In genomic region chr17:24887291-24888080, GRCm38 (mm10) we compare ENCODE assay signal across 8 mouse cellular contexts. TPM values are rescaled to one million over a fixed set of nuclear protein-coding genes. Genes with fewer than 3 reads are reported as not detected.
DNase-seq lines count a peak whose midpoint lies in the region; ATAC-seq and TF ChIP-seq lines count a peak whose summit lies in the region.

No protein-coding gene starts in this region.

- peak overlapping the region; percentile 88 for H3K4me3 ChIP-seq in hindbrain, embryonic 16.5 days (ENCODE audit: low read length)
- peak overlapping the region; percentile 70 for H3K4me3 ChIP-seq in myocyte

- peaks cover 31% of the 10 kb centered on the region for H3K4me1 ChIP-seq in hindbrain, embryonic 16.5 days (ENCODE audit: control insufficient read depth, insufficient read depth, low read depth, low read length)

- WGBS in hindbrain, embryonic 16.5 days = 70% methylated on average over 18 of the region's 18 CpGs

- peak; percentile 75 for DNase-seq in cerebellum, adult 9-11 months
- no peak for DNase-seq in cerebellum, adult 11 months
- peak; percentile 40 for DNase-seq in thymus, postnatal 14 days
- DNase-seq in thymus, postnatal 36 days = no peak
- DNase-seq in ovary, postnatal 36 days (ENCODE audit: low spot score) = no peak

- peak overlapping the region; percentile 85 for H3K4me2 ChIP-seq in hindbrain, embryonic 16.5 days (ENCODE audit: low read length)
- H3K4me2 ChIP-seq in myocyte (ENCODE audit: low read depth) = peak overlapping the region; percentile 94

- no peak for TF ChIP-seq POLR2A in myocyte (IDR thresholded peaks at IDR 0.05; ENCODE audit: insufficient read length, low read depth)

- no peak for ATAC-seq in hindbrain, embryonic 16.5 days
- ATAC-seq in megakaryocyte-erythroid progenitor cell, adult 5-6 weeks (replicated peaks; ENCODE audit: low FRiP score, low TSS enrichment, poor library complexity, severe bottlenecking) = no peak

- no peaks in the 10 kb centered on the region for H3K9me3 ChIP-seq in hindbrain, embryonic 16.5 days (ENCODE audit: control insufficient read depth, low read length)

- peaks cover 6% of the 10 kb centered on the region for H3K79me2 ChIP-seq in myocyte (ENCODE audit: control insufficient read depth, insufficient read depth)

- peak overlapping the region; percentile 87 for H3K9ac ChIP-seq in hindbrain, embryonic 16.5 days (ENCODE audit: low read depth, low read length)

- H3K36me3 ChIP-seq in hindbrain, embryonic 16.5 days (ENCODE audit: control insufficient read depth, insufficient read depth, low read length) = peaks cover 27% of the 10 kb centered on the region
- H3K36me3 ChIP-seq in myocyte (ENCODE audit: control insufficient read depth, insufficient read depth) = peaks cover 4% of the 10 kb centered on the region

- H3K27ac ChIP-seq in hindbrain, embryonic 16.5 days (ENCODE audit: low read depth, low read length) = no peak overlapping the region

- H3K27me3 ChIP-seq in hindbrain, embryonic 16.5 days (replicated peaks; ENCODE audit: control insufficient read depth, insufficient read depth, low read length) = no peaks in the 10 kb centered on the region
- no peaks in the 10 kb centered on the region for H3K27me3 ChIP-seq in myocyte (ENCODE audit: control insufficient read depth, insufficient read depth, insufficient read length)

- peak overlapping the region; percentile 82 for H3ac ChIP-seq in myocyte (ENCODE audit: control insufficient read depth, insufficient read length)

TF ChIP-seq in myocyte, 11 proteins besides CTCF, POLR2A, EP300 and RAD21:
- TF ChIP-seq POLR2AphosphoS2 (IDR thresholded peaks at IDR 0.05; ENCODE audit: insufficient read length, low read depth) (peak; percentile 70), REST (IDR thresholded peaks at IDR 0.05; ENCODE audit: insufficient read depth, insufficient read length) (no peak)

RNA-seq across cellular contexts. Expression of gene Spsb3, which starts 1.0 kb away (rescaled TPM):
- polyA plus RNA-seq in hindbrain, embryonic 16.5 days (2015; fragmentation: Nextera tagmentation; extraction: Ambion mirVana) = 88.2 and 90.4 TPM in 2 replicates
- polyA plus RNA-seq in myocyte (2012; fragmentation: generic; extraction: Trizol) = 46.6 TPM
- 24.6 and 29.3 TPM in 2 replicates for total RNA-seq in megakaryocyte-erythroid progenitor cell, adult 5-6 weeks (2014; fragmentation: Nextera tagmentation)
- total RNA-seq in megakaryocyte-erythroid progenitor cell, adult 5-6 weeks (2017) = 11.8 and 12.2 TPM in 2 replicates

RNA-seq across cellular contexts. Expression of gene Nubp2, which starts 1.3 kb away (rescaled TPM):
- polyA plus RNA-seq in hindbrain, embryonic 16.5 days (2015; fragmentation: Nextera tagmentation; extraction: Ambion mirVana) = 64.1 and 65.7 TPM in 2 replicates
- 38.5 TPM for polyA plus RNA-seq in myocyte (2012; fragmentation: generic; extraction: Trizol)
- total RNA-seq in megakaryocyte-erythroid progenitor cell, adult 5-6 weeks (2014; fragmentation: Nextera tagmentation) = 107 and 121 TPM in 2 replicates
- 35.5 and 97.0 TPM in 2 replicates for total RNA-seq in megakaryocyte-erythroid progenitor cell, adult 5-6 weeks (2017)

RNA-seq across cellular contexts. Expression of gene Eme2, which starts 7.4 kb away (rescaled TPM):
- 30.1 and 30.2 TPM in 2 replicates for polyA plus RNA-seq in hindbrain, embryonic 16.5 days (2015; fragmentation: Nextera tagmentation; extraction: Ambion mirVana)
- polyA plus RNA-seq in myocyte (2012; fragmentation: generic; extraction: Trizol) = 12.5 TPM
- 9.1 and 11.8 TPM in 2 replicates for total RNA-seq in megakaryocyte-erythroid progenitor cell, adult 5-6 weeks (2014; fragmentation: Nextera tagmentation)
- total RNA-seq in megakaryocyte-erythroid progenitor cell, adult 5-6 weeks (2017) = 13.7 and 15.2 TPM in 2 replicates

RNA-seq across cellular contexts. Expression of gene Mrps34, which starts 7.4 kb away (rescaled TPM):
- 85.3 and 89.0 TPM in 2 replicates for polyA plus RNA-seq in hindbrain, embryonic 16.5 days (2015; fragmentation: Nextera tagmentation; extraction: Ambion mirVana)
- polyA plus RNA-seq in myocyte (2012; fragmentation: generic; extraction: Trizol) = 142 TPM
- total RNA-seq in megakaryocyte-erythroid progenitor cell, adult 5-6 weeks (2014; fragmentation: Nextera tagmentation) = 63.9 and 78.3 TPM in 2 replicates
- 31.3 and 37.6 TPM in 2 replicates for total RNA-seq in megakaryocyte-erythroid progenitor cell, adult 5-6 weeks (2017)

RNA-seq across cellular contexts. Expression of gene Nme3, which starts 8.8 kb away (rescaled TPM):
- 88.2 and 99.9 TPM in 2 replicates for polyA plus RNA-seq in hindbrain, embryonic 16.5 days (2015; fragmentation: Nextera tagmentation; extraction: Ambion mirVana)
- 23.7 TPM for polyA plus RNA-seq in myocyte (2012; fragmentation: generic; extraction: Trizol)
- 54.4 and 85.5 TPM in 2 replicates for total RNA-seq in megakaryocyte-erythroid progenitor cell, adult 5-6 weeks (2014; fragmentation: Nextera tagmentation)
- total RNA-seq in megakaryocyte-erythroid progenitor cell, adult 5-6 weeks (2017) = 40.5 and 46.3 TPM in 2 replicates

Comparison
In these comparisons a context has a peak if more than half of its experiments do, and no peak if none do; other contexts are left out.
1. DNase-seq: peak in cerebellum, adult 9-11 months (single experiment) and thymus, postnatal 14 days (single experiment); none in cerebellum, adult 11 months (single experiment), thymus, postnatal 36 days (0 of 2) and ovary, postnatal 36 days (single experiment).